Mouse (Mus musculus): ENCODE measurements around the gene Armc9. TPM values are rescaled to one million over a fixed set of nuclear protein-coding genes. Genes with fewer than 3 reads are reported as not detected.

Armc9 gene
- total RNA-seq, 2 experiments from 2014 or later = 2.0 to 2.1 TPM

DNA sequence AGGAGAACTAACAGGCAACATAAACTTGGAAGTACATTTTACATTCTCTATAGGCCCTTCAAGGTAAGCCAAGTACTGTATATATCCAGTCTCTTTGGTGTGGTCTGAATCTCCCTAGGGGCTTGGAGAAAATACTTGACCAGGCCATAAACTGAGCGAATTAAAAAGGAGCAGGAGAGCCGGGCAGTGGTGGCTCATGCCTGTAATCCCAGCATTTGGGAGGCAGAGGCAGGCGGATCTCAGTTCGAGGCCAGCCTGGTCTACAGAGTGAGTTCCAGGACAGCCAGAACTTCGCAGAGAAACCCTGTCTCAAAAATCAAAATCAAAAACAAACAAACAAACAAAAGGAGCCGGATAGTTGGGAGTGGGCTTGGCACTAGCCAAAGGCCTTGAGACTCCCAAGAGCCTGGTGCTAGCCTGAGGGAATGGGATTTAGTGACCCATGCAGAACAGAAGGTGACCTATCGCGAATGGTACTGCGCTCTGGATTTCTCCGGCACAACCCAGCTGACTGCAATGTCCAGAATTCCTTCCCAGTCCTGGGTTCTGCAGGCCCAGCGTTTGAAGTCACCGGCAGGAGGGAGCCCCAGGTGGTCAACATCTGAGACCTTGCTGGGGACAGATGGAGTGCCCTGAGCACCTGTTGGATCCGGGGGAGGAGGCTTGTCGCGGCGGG, 158.7 kb downstream of the Armc9 start:
- no peak overlapping the region for H3K27ac ChIP-seq
- no peak for DNase-seq
- H3K4me3 ChIP-seq = no peak overlapping the region
- TF ChIP-seq CTCF (IDR thresholded peaks at IDR 0.05) = no peak
- intact Hi-C loops (cut with DNase I) = loop anchor here (1.0 kb wide), 1 partner anchor 99 kb away; no protein-coding TSS in a partner anchor

DNA sequence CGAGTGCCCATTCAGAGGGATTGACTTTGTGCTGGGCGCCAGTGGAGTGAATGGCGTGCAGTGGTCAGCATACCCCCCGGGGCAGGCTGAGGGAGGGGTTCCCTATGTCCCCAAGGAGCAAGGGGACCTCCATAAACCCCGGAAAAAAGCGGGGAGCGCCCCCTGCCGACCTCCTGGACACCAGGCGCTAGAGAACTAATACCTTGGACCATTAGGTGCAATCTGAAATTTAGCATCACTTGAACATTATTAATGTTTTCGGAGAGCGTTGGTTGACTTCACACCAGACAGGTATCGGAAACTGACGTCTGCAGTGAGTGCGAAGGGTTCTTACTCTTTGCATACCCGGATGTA, 159.2 kb downstream of the Armc9 start:
- intact Hi-C loops (cut with DNase I) = loop anchor here (1.0 kb wide), 1 partner anchor 99 kb away; no protein-coding TSS in a partner anchor
- peak; percentile 57 for TF ChIP-seq CTCF (IDR thresholded peaks at IDR 0.05)
- H3K27ac ChIP-seq = no peak overlapping the region
- H3K4me3 ChIP-seq = no peak overlapping the region
- no peak for DNase-seq

DNA sequence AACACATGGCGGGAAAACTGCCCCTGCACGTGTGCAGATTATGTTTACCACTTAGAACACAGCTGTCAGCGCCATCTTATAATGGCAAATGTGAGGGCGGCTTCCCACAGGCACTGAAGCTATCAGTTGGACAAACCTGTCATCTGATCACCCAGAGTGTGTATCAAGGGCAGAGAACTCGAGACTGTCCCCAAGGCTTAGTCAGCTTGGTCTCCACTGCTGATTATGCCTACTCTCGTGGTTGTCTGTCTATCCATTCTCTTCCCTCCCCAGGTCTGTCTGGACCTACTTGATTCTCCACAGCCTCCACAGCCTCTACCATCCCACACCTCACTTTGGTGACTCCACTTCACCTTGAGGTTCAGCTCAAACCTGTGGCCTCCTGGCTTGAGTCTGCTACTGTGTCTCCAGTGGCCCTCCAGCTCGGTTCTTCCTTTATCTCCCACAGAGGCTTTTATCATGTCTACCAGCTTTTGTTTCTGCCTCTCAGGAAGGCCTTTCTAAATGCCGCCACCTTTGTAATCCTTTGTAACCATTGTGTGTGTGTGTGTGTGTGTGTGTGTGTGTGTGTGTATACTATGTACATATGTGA, 166.3 kb downstream of the Armc9 start:
- DNase-seq = no peak
- Histone ChIP-seq H3K27ac (no peak overlapping the region), H3K4me3 (no peak overlapping the region)
- no peak for TF ChIP-seq CTCF (IDR thresholded peaks at IDR 0.05)
- intact Hi-C loops (cut with DNase I) = no loop called here

Other genes starting within 250 kb of the Armc9 start
- under 1 TPM in 1 of 2 experiments, not detected in 1; 0.36 TPM for gene 4933407L21Rik, start 226.3 kb upstream of the Armc9 start, total RNA-seq (2021)
- gene Gpr55, start 193.8 kb upstream of the Armc9 start, total RNA-seq (2021) = not detected
- gene Spata3, start 138.0 kb upstream of the Armc9 start, total RNA-seq (2021) = not detected
- under 1 TPM in 1 of 2 experiments, not detected in 1; 0.10 TPM for gene 2810459M11Rik, start 108.9 kb upstream of the Armc9 start, total RNA-seq (2021)
- 100 to 1,000 TPM; 111 to 140 TPM for gene Psmd1, start 90.4 kb upstream of the Armc9 start, total RNA-seq (2021)
- not detected for gene Htr2b, start 42.8 kb upstream of the Armc9 start, total RNA-seq (2021)
- gene Gm21972, start 21.1 kb upstream of the Armc9 start, total RNA-seq (2021) = under 1 TPM in 1 of 2 experiments, not detected in 1; 0.97 TPM
- gene B3gnt7, start 148.1 kb downstream of the Armc9 start, total RNA-seq (2021) = not detected
- 100 to 1,000 TPM; 102 to 105 TPM for gene Ncl, start 204.6 kb downstream of the Armc9 start, total RNA-seq (2021)